Mouse (Mus musculus): Measurements from ENCODE around the gene Atp8a2. TPM values are rescaled to one million over a fixed set of nuclear protein-coding genes. Genes with fewer than 3 reads are reported as not detected.

Atp8a2 gene
- polyA plus RNA-seq, 1 experiment: 0.01 TPM

DNA sequence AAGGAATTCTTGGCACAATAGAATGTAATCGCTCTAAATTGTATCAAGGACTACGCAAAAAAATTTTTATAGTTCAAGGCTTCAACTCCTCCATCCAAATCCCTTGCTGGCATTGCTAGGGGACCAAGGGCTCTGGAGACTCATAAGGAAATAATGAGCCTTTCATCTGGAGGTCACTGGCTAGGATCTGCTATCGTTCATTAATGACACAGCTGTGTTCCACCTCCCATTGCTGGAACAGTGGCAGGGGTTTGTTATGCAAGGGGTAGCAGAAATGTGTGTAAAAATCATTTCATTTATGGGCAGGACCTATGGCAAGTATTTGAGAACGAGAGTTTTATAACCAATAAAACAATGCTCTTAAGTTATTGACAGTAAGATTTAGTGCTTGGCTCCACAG lies 387.2 kb downstream of the Atp8a2 start:
- TF ChIP-seq USF1 (IDR thresholded peaks at IDR 0.05; ENCODE audit: low read depth) (no peak), POLR2AphosphoS2 (IDR thresholded peaks at IDR 0.05; ENCODE audit: insufficient read length, low read depth) (no peak), TCF3 (IDR thresholded peaks at IDR 0.05; ENCODE audit: insufficient read length, low read depth) (no peak)

DNA sequence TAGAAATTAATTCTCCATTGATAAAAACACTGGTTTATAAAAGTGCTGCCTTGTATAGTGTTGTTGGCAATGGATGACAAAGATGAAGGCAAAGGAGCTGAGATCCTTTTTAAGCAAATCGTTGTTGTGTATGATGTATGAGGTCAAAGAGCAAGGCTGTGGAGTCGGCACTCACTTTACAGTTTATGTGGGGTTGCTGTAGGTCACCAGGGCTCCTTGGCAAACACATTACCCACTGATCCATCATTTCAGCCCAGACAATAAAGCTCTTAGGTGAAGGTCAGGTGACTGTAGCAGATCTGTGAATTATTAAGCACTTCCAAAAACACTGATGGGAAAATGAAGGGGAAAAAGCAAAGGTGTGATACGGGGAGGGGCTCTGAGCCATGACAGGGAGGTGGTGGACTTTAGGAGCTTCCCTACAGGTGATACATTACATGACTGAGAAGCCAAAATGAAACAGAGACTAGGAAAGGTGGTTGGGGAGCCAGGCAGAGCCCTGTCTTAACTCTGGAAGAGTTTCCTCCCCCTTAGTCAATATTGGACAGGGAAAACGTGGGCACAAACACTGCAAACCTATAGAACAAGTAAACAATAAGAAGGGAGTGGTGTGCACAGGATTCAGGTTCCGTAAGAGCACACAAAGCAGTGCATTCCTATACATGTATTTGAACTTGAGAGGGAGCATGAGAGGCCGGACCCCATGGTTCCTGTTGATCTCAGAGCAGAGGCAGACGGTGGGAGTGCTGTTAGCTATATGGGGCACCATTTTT lies 389.3 kb downstream of the Atp8a2 start:
- no peak for TF ChIP-seq SRF (IDR thresholded peaks at IDR 0.05; ENCODE audit: control insufficient read depth, insufficient read length, low read depth)
- no peak for TF ChIP-seq TCF12 (IDR thresholded peaks at IDR 0.05; ENCODE audit: insufficient read depth, poor library complexity, severe bottlenecking)
- no peak for TF ChIP-seq USF1 (IDR thresholded peaks at IDR 0.05; ENCODE audit: low read depth)
- no peak for TF ChIP-seq REST (IDR thresholded peaks at IDR 0.05; ENCODE audit: insufficient read depth, insufficient read length)
- Histone ChIP-seq H3ac (ENCODE audit: control insufficient read depth, insufficient read length) (no peak overlapping the region), H3K4me2 (ENCODE audit: low read depth) (no peak overlapping the region), H3K4me3 (no peak overlapping the region), H3K79me2 (ENCODE audit: control insufficient read depth, insufficient read depth) (no peaks in the 10 kb centered on the region), H3K36me3 (ENCODE audit: control insufficient read depth, insufficient read depth) (no peaks in the 10 kb centered on the region), H3K27me3 (ENCODE audit: control insufficient read depth, insufficient read depth, insufficient read length) (peaks cover 8% of the 10 kb centered on the region)

More for the DNA sequence above, 387.2 kb downstream of the Atp8a2 start:
- H3K79me2 ChIP-seq (ENCODE audit: control insufficient read depth, insufficient read depth): no peaks in the 10 kb centered on the region
- no peak overlapping the region for H3K4me3 ChIP-seq
- H3ac ChIP-seq (ENCODE audit: control insufficient read depth, insufficient read length): no peak overlapping the region
- peaks cover 8% of the 10 kb centered on the region for H3K27me3 ChIP-seq (ENCODE audit: control insufficient read depth, insufficient read depth, insufficient read length)
- no peaks in the 10 kb centered on the region for H3K36me3 ChIP-seq (ENCODE audit: control insufficient read depth, insufficient read depth)
- no peak overlapping the region for H3K4me2 ChIP-seq (ENCODE audit: low read depth)

DNA sequence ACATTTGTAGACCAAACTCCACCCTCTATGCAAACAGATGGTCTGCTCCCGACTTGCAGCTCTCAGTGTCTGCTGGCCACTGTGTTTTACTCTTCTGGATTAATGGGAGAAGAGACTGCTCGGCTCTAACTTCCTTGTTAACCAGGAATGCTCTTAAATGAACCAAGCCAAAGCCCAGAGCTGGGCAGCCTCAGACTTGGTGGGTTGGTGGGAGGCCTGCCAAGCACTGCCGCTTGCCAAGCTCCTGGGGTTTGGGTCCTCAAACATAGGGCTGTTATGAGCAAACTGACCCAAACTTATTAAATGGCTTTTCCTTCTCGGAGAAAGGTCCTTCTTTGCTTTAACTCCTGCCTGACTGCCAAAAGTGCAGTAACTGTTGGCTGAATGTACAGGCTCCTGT lies 390.1 kb downstream of the Atp8a2 start:
- H3K27me3 ChIP-seq (ENCODE audit: control insufficient read depth, insufficient read depth, insufficient read length): peaks cover 8% of the 10 kb centered on the region
- no peaks in the 10 kb centered on the region for H3K36me3 ChIP-seq (ENCODE audit: control insufficient read depth, insufficient read depth)
- TF ChIP-seq TCF12 (IDR thresholded peaks at IDR 0.05; ENCODE audit: insufficient read depth, poor library complexity, severe bottlenecking): no peak
- no peak for TF ChIP-seq POLR2A (IDR thresholded peaks at IDR 0.05; ENCODE audit: insufficient read length, low read depth)
- no peak for TF ChIP-seq E2F4 (IDR thresholded peaks at IDR 0.05; ENCODE audit: insufficient read depth)
- no peak for TF ChIP-seq POLR2AphosphoS2 (IDR thresholded peaks at IDR 0.05; ENCODE audit: insufficient read length, low read depth)
- no peak for TF ChIP-seq TCF3 (IDR thresholded peaks at IDR 0.05; ENCODE audit: insufficient read length, low read depth)
- TF ChIP-seq USF1 (IDR thresholded peaks at IDR 0.05; ENCODE audit: low read depth): no peak
- TF ChIP-seq SRF (IDR thresholded peaks at IDR 0.05; ENCODE audit: control insufficient read depth, insufficient read length, low read depth): no peak
- H3ac ChIP-seq (ENCODE audit: control insufficient read depth, insufficient read length): no peak overlapping the region
- H3K79me2 ChIP-seq (ENCODE audit: control insufficient read depth, insufficient read depth): no peaks in the 10 kb centered on the region
- H3K4me2 ChIP-seq (ENCODE audit: low read depth): no peak overlapping the region
- no peak overlapping the region for H3K4me3 ChIP-seq

DNA sequence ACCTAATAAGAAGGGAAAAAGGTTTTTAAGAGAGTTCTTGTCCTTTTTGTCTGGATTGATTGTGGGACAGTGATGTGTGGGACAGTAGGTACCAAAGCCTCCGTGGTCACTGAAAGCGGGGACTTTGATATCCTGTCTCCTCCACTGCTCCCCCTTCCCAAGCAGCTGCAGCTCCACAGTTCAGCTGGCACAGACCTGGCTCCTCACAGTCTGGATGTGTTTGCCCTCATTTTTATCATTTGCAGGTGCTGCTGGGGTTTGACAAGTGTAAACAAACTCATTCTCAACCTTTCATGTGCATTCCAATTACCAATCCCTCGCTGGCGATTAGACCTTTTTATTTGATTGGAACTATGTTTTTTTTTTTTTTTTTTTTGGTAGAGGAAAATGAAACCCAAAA lies 390.8 kb downstream of the Atp8a2 start:
- Histone ChIP-seq H3K79me2 (ENCODE audit: control insufficient read depth, insufficient read depth) (no peaks in the 10 kb centered on the region), H3K36me3 (ENCODE audit: control insufficient read depth, insufficient read depth) (no peaks in the 10 kb centered on the region), H3K27me3 (ENCODE audit: control insufficient read depth, insufficient read depth, insufficient read length) (peaks cover 8% of the 10 kb centered on the region), H3K4me3 (no peak overlapping the region), H3K4me2 (ENCODE audit: low read depth) (no peak overlapping the region), H3ac (ENCODE audit: control insufficient read depth, insufficient read length) (no peak overlapping the region)
- TF ChIP-seq POLR2A (IDR thresholded peaks at IDR 0.05; ENCODE audit: insufficient read length, low read depth) (no peak), MYOG (IDR thresholded peaks at IDR 0.05; ENCODE audit: control insufficient read depth in 1 of 3, insufficient read depth in 1 of 3, insufficient read length in 2 of 3, low read depth in 2 of 3) (no peak), TCF3 (IDR thresholded peaks at IDR 0.05; ENCODE audit: insufficient read length, low read depth) (no peak), REST (IDR thresholded peaks at IDR 0.05; ENCODE audit: insufficient read depth, insufficient read length) (no peak), SRF (IDR thresholded peaks at IDR 0.05; ENCODE audit: control insufficient read depth, insufficient read length, low read depth) (no peak), POLR2AphosphoS2 (IDR thresholded peaks at IDR 0.05; ENCODE audit: insufficient read length, low read depth) (no peak), CEBPB (IDR thresholded peaks at IDR 0.05; ENCODE audit: insufficient read depth, poor library complexity, severe bottlenecking) (no peak), MYOD1 (IDR thresholded peaks at IDR 0.05; ENCODE audit: control insufficient read depth in 1 of 3, insufficient read length in 2 of 3, low read depth in 2 of 3) (no peak), USF1 (IDR thresholded peaks at IDR 0.05; ENCODE audit: low read depth) (no peak), E2F4 (IDR thresholded peaks at IDR 0.05; ENCODE audit: insufficient read depth) (no peak)

DNA sequence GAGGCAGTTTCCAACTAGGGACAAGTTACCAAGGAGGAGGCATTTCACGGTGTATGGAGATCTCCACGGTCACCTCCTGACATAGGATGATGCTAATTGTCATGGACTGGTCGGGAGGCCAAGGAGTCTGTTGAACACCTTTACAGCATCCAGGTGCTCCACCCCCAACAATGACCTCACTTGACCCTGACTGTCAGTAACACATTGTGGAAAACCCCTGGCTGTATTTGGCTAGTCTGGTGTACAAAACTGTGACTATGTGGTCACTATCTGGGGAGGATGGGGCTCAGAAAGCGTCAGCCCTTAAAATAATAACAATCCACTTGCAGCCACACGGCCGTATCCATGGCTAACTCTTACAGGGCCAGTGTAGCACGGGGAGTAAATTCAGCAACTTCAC lies 391.3 kb downstream of the Atp8a2 start:
- TF ChIP-seq SRF (IDR thresholded peaks at IDR 0.05; ENCODE audit: control insufficient read depth, insufficient read length, low read depth) (no peak), USF1 (IDR thresholded peaks at IDR 0.05; ENCODE audit: low read depth) (no peak), TCF3 (IDR thresholded peaks at IDR 0.05; ENCODE audit: insufficient read length, low read depth) (no peak), REST (IDR thresholded peaks at IDR 0.05; ENCODE audit: insufficient read depth, insufficient read length) (no peak), MYOD1 (IDR thresholded peaks at IDR 0.05; ENCODE audit: control insufficient read depth in 1 of 3, insufficient read length in 2 of 3, low read depth in 2 of 3) (no peak), MYOG (IDR thresholded peaks at IDR 0.05; ENCODE audit: control insufficient read depth in 1 of 3, insufficient read depth in 1 of 3, insufficient read length in 2 of 3, low read depth in 2 of 3) (no peak), TCF12 (IDR thresholded peaks at IDR 0.05; ENCODE audit: insufficient read depth, poor library complexity, severe bottlenecking) (no peak), MAX (IDR thresholded peaks at IDR 0.05; ENCODE audit: low read depth) (no peak), E2F4 (IDR thresholded peaks at IDR 0.05; ENCODE audit: insufficient read depth) (no peak), POLR2A (IDR thresholded peaks at IDR 0.05; ENCODE audit: insufficient read length, low read depth) (no peak), POLR2AphosphoS2 (IDR thresholded peaks at IDR 0.05; ENCODE audit: insufficient read length, low read depth) (no peak), CEBPB (IDR thresholded peaks at IDR 0.05; ENCODE audit: insufficient read depth, poor library complexity, severe bottlenecking) (no peak)
- no peak overlapping the region for H3K4me2 ChIP-seq (ENCODE audit: low read depth)
- peaks cover 8% of the 10 kb centered on the region for H3K27me3 ChIP-seq (ENCODE audit: control insufficient read depth, insufficient read depth, insufficient read length)
- H3K79me2 ChIP-seq (ENCODE audit: control insufficient read depth, insufficient read depth): no peaks in the 10 kb centered on the region
- H3K4me3 ChIP-seq: no peak overlapping the region
- H3K36me3 ChIP-seq (ENCODE audit: control insufficient read depth, insufficient read depth): no peaks in the 10 kb centered on the region
- no peak overlapping the region for H3ac ChIP-seq (ENCODE audit: control insufficient read depth, insufficient read length)

Data from myocyte (in vitro differentiated cells).